Mouse (Mus musculus) monocyte, adult 5-6 weeks (primary cell): Measurements from ENCODE around the gene Olfr733. TPM values are rescaled to one million over a fixed set of nuclear protein-coding genes. Genes with fewer than 3 reads are reported as not detected.

Experiments
- ATAC-seq: fragments of 153-309, 156-312 bp; replicated peaks from 2 replicates; pipeline ENCODE4 v1.8.0; 2017; ENCODE audit warnings: mild to moderate bottlenecking; ENCODE audit not compliant: low TSS enrichment, insufficient number of reproducible peaks, severe bottlenecking, poor library complexity, low FRiP score
- total RNA-seq: library from RNA; stranded (forward); fragments of 200-1000, 200-491, 200-594 nt; gene quantifications from 3 replicates; pipeline ENCODE4 v1.2.3, GENCODE M21; 2017

The Olfr733 gene
- total RNA-seq: not detected in 3 replicates

- ATAC-seq: no peak
Measured at GRCm38 (mm10) chr14:50301422-50301821, at the start of gene Olfr733. TSS of gene Olfr733 (minus strand) at chr14:50301522.

DNA sequence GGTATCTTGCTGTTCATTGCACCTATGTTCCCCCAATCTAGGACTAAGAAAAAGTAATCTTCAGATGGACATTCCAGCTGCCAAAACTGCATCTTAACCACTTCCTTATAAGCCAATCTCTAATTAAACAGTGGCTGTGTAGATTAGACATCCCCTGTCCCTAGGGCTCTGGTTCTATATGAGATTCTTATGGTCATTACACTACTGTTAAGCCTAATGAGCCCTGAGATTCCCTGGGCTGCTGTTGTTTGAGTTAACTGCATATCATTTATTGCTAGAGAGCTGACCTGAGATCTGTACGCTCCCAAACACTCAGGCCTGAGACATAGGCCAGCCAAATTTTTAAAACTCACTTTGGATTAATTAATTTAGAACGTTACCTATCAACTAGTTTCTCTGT lies 47.5 kb upstream of the Olfr733 start, which contains the start of gene Olfr735:
TSS of gene Olfr735 (minus strand) at position 77 of the 400 bp plus-strand sequence.
- no peak for ATAC-seq

- no peak for ATAC-seq
Measured at GRCm38 (mm10) chr14:50326661-50327060, 25.3 kb upstream of the Olfr733 start, which contains the start of gene Olfr734. TSS of gene Olfr734 (minus strand) at chr14:50326761.

GRCm38 (mm10) chr14:50284106-50284505 lies 17.2 kb downstream of the Olfr733 start, which contains the start of gene Olfr732:
TSS of gene Olfr732 (minus strand) at chr14:50284206.
- ATAC-seq: no peak

Other genes with a start within 250 kb of the Olfr733 start
- not detected in 3 replicates for gene Olfr726, start 210.6 kb downstream of the Olfr733 start, total RNA-seq
- gene Olfr727, start 178.3 kb downstream of the Olfr733 start, total RNA-seq: not detected in 3 replicates
- gene Olfr728, start 158.8 kb downstream of the Olfr733 start, total RNA-seq: not detected in 3 replicates
- gene Olfr729, start 148.6 kb downstream of the Olfr733 start, total RNA-seq: not detected in 3 replicates
- gene Olfr730, start 113.3 kb downstream of the Olfr733 start, total RNA-seq: not detected in 3 replicates
- not detected in 3 replicates for gene Olfr731, start 59.7 kb downstream of the Olfr733 start, total RNA-seq
- not detected in 3 replicates for gene Olfr732, start 17.3 kb downstream of the Olfr733 start, total RNA-seq
- gene Olfr734, start 25.2 kb upstream of the Olfr733 start, total RNA-seq: not detected in 3 replicates
- gene Olfr735, start 47.4 kb upstream of the Olfr733 start, total RNA-seq: not detected in 3 replicates
- gene Tlr11, start 56.4 kb upstream of the Olfr733 start, total RNA-seq: 0.29 to 0.96 TPM in 2 of 3 replicates, not detected in the other
- gene Olfr736, start 79.6 kb upstream of the Olfr733 start, total RNA-seq: not detected in 3 replicates
- not detected in 3 replicates for gene Olfr738, start 106.0 kb upstream of the Olfr733 start, total RNA-seq
- gene Olfr739, start 117.1 kb upstream of the Olfr733 start, total RNA-seq: not detected in 3 replicates
- gene Olfr740, start 144.0 kb upstream of the Olfr733 start, total RNA-seq: not detected in 3 replicates
- gene Olfr741, start 171.2 kb upstream of the Olfr733 start, total RNA-seq: not detected in 3 replicates
- gene Olfr742, start 202.1 kb upstream of the Olfr733 start, total RNA-seq: not detected in 3 replicates
- gene Olfr743, start 220.3 kb upstream of the Olfr733 start, total RNA-seq: not detected in 3 replicates